Mouse (Mus musculus): Measurements from ENCODE around the gene Kcnip3. TPM values are rescaled to one million over a fixed set of nuclear protein-coding genes. Genes with fewer than 3 reads are reported as not detected.

Kcnip3 gene
- 1 to 10 TPM in 1 of 2 experiments, under 1 TPM in 1; 0.95 to 1.5 TPM for total RNA-seq (2023)

GRCm38 (mm10) chr2:127522006-127522441 lies at the start of gene Kcnip3:
Kcnip3 (minus strand) TSS chr2:127522094.

DNA sequence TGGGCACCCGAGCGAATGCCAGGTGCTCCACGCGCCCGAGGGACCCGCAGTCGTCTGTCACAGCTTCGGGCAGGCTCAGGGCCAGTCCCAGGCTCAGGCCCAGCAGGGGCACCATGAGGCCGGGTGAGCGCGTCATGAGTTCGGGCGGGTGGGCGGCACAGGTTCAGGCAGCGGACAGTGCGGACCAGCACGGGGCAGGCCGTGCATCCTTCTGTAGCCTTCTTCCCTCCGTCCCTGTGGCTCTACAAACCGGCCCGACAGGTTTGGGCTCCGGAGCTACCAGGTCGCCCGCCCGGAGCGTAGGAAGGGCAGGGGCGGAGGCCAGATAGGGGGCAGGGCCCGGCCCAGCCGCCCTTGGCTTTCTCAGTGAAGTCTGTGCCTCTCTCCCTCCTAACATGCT lies 19.3 kb upstream of the Kcnip3 start, which contains the start of gene Prom2:
Gene Prom2 (minus strand): TSS at position 283 of the 400 bp plus-strand sequence.

DNA sequence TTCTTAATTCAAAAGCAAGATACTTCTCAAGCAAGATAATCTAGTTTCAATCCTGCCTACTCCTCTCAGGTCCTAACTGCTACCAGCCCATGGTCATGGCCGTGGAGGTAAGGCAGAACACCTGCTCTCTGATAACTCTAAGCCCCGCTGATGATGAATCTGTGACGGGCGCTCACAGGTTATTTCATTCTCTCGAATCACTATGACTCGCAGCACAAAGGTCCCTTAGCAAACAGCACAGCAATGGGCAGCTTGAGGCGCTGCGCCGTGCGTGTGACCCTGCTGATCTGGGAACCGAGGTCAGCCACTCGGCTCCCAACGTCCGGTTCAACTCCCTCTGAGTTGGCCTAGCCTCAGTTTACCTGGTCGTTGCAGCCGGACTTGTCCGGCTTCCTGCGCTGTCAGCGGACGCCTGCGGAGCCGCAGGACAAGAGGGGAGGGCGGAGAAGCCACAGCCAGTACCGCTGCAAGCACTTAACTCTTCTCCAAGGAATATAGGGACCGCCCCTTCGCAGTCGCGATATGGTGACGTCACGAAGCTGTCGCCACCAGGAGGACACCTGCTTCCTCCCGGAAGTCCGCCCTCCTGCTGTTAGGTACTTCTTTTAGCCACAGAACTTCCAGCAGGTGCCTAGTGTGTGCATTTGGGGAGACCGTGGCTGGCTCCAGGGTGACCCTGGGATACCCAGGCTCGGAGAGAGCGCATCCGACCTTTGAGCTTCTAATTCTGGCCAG lies 77.7 kb downstream of the Kcnip3 start, which contains the start of gene Fahd2a:
Gene Fahd2a (minus strand): TSS at position 511 of the 735 bp plus-strand sequence.

DNA sequence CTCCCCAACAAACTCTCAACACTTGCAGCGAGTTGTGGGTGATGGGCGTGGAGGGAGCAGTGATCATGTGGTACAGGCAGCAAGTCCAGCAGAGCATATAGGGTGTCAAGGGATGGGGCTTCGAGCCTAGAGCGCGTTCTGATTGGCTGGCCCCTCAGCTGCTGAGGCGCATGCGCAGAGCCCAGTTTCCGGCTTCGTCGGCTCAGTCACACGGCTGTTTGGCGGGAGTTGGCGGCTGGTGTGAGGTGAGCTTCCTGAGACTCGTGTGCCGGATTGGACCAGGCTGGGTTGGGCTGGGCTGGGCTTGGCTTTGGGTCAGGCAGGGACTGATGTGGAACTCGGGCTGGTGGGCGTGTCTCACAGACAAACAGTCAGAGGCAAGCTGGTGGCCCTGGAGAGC lies 96.9 kb downstream of the Kcnip3 start, which contains the start of gene Gpat2:
Gene Gpat2 (plus strand): TSS at position 223 of the 400 bp plus-strand sequence.

Other genes starting within 250 kb of the Kcnip3 start
- 10 to 100 TPM; 44.8 to 47.5 TPM for gene Dusp2, start 185.9 kb downstream of the Kcnip3 start, total RNA-seq (2023)
- gene Astl, start 183.5 kb downstream of the Kcnip3 start, total RNA-seq (2023), result under 1 TPM; 0.13 to 0.15 TPM
- not detected for gene Adra2b, start 158.9 kb downstream of the Kcnip3 start, total RNA-seq (2023)
- gene Gpat2, start 96.9 kb downstream of the Kcnip3 start, total RNA-seq (2023), result not detected
- 1 to 10 TPM; 7.6 to 8.4 TPM for gene Fahd2a, start 77.5 kb downstream of the Kcnip3 start, total RNA-seq (2023)
- gene Prom2, start 19.4 kb upstream of the Kcnip3 start, total RNA-seq (2023), result not detected
- 1 to 10 TPM in 1 of 2 experiments, under 1 TPM in 1; 0.49 to 1.3 TPM for gene Zfp661, start 65.0 kb upstream of the Kcnip3 start, total RNA-seq (2023)
- gene Mrps5, start 65.1 kb upstream of the Kcnip3 start, total RNA-seq (2023), result 10 to 100 TPM; 45.7 to 52.9 TPM
- gene Mal, start 134.6 kb upstream of the Kcnip3 start, total RNA-seq (2023), result not detected
- not detected for gene Mall, start 207.8 kb upstream of the Kcnip3 start, total RNA-seq (2023)

Measured in neutrophil, adult 59 days (primary cell).